Mouse (Mus musculus) cerebellum, adult 11 months (tissue): ENCODE measurements around the gene Gm49320.

Experiments used
- DNase-seq: peaks from one replicate; pipeline ENCODE4 v3.0.0; 2022

The Gm49320 gene

GRCm38 (mm10) chr8:4259125-4259804, 20.6 kb downstream of the Gm49320 start, which contains the start of gene Ctxn1:
Gene Ctxn1, minus strand, starts transcription at chr8:4259274.
- peak; percentile 67 for DNase-seq

DNA sequence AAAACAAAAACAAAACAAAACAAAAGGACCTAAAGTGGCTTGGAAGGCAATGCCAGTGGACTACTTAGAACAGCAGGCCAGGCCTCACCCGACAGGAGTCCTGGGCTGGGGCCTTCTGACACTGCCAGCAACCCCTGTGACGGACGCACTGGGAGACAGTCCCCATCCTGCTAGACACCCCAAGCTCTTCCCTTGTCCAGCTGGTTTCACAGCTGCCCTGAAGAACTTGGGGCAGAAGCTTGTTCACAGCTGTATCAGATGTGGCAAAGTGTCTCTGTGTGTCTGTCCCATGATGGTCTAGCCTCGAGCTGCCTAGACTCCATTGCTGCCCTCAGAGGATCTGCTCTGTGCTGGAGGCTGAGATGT, 21.1 kb downstream of the Gm49320 start:
- DNase-seq: no peak

DNA sequence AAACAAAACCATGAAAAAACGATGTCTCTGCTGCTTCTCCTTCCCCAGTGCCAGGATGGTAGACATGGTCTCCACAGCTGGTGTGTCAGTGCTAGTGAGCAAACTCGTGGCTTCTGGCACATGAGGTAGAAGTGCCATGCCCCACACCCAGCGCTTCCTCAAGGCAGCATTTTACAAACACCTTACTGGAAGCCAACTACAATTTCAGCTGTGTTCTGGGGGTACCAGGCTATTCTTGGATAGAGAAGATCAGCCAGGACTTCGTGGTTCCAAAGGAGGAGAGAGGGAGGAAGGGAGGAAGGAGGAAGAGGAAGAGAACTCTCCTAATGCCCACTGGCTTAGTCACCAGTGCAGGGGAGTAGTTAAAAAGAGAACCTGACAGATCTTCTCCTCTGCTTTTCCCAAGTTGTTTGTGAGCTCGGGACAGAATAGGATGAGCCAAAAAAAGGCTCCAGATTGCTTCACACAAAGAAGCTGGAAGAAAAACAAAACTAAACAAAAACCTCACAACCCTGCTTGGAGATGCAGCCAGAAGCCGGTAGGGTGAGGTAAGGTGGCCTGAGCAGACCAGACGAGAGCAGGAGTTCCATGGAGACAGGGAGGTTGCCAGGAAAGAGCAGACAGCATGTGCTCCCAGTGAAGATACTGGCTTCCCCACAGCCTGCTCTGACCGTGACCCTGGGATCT, 24.6 kb downstream of the Gm49320 start:
- no peak for DNase-seq

DNA sequence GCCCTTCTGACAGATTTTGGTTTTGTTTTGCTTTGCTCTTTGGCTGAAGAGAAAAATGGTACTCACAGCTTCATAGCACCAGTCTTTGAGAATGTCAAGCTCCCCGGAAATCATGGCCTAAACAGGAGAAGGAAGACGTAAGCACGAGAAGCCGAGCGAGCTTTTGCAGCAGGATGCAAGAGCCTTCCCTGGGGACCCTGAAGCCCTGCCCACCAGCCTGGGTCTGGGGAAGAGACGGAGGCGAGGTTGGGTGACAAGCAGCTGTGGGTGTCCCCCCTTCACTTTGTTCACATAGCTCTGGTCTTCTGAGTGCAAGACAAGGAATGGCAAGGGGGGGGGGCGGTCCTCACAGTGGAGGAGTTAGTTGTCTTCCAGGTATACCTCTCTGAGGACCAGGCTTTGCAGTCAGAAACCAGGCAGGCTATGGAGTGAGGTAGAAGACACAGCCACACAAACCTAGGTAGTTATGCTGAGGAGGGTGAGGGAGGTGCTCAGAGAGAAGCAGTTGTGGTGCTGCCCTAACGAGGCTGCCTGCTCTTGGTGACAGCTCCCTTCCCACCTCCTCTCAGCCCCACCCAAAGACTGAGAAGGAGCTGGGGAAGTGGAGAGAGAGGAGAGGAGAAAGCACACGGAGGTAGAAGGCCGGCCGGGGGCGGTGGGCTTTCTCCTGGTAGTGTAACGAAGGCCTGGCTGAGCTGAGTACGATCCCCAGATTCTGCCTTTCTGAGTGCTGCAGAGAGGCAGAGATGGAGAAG, 26.7 kb downstream of the Gm49320 start:
- no peak for DNase-seq

DNA sequence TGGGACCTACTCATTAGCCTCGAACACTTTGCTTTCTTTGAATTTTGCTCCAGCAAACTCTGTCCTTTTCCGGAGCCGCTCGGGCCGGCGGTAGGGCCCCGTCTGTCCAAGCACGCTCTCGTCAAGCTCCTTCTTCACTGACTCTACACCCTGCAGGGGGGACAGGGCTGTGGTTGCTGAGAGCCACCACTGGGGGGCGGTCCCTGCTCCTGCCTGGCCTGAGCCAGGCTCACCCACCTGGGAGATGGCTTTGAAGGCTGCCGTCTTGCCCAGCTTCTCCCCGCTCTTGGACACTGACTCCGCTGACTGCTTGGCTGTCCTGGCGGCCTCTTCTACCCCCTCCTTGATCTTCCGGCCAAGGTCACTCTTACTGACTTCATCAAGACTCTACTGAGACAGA, 29.0 kb downstream of the Gm49320 start:
- DNase-seq: no peak

DNA sequence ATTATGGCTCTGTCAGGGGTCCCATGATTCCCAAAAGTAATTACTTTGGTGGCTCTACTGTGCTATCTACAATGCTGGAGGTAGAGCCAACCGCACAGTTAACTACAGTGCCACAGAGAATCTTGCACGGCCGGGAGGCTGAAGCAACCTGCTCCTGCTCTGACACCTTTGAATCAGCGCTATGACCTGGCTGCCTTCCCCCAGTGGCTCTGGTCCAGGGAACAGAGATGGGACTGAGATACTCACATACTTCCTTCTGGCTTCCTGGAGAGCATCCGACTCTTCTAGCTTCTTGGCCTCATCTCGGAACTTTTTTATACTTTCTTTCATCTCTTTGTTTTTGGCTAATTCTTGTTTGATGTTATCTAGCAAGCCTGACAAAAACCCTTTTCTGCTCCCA, 30.9 kb downstream of the Gm49320 start:
- no peak for DNase-seq

GRCm38 (mm10) chr8:4275275-4276110, 36.8 kb downstream of the Gm49320 start, which contains the start of gene Timm44:
Gene Timm44, minus strand, starts transcription at chr8:4275913.
- DNase-seq: peak; percentile 94

GRCm38 (mm10) chr8:4276111-4276465, 37.4 kb downstream of the Gm49320 start:
- no peak for DNase-seq

- no peak for DNase-seq
Measured at GRCm38 (mm10) chr8:4292738-4293137, 54.1 kb downstream of the Gm49320 start.

GRCm38 (mm10) chr8:4297822-4298221, 59.2 kb downstream of the Gm49320 start:
- DNase-seq: no peak
